Mouse (Mus musculus): Measurements from ENCODE around the gene Slc3a2.

Slc3a2 gene

GRCm38 (mm10) chr19:8722907-8723573 is at the start of gene Slc3a2:
Slc3a2 (minus strand) TSS chr19:8723369.
- DNase-seq (ENCODE audit: low read depth, low spot score): peak; percentile 99

GRCm38 (mm10) chr19:8770567-8771270 is 47.5 kb upstream of the Slc3a2 start, which contains the start of gene Tmem223:
Tmem223 (plus strand) TSS chr19:8770996.
- DNase-seq (ENCODE audit: low read depth, low spot score): peak; percentile 88

GRCm38 (mm10) chr19:8765562-8765961 is 42.4 kb upstream of the Slc3a2 start:
- DNase-seq (ENCODE audit: low read depth, low spot score): no peak

GRCm38 (mm10) chr19:8763276-8763675 is 40.1 kb upstream of the Slc3a2 start:
- DNase-seq (ENCODE audit: low read depth, low spot score): no peak

- DNase-seq (ENCODE audit: low read depth, low spot score): peak; percentile 43
Observed at GRCm38 (mm10) chr19:8760757-8761156, 37.6 kb upstream of the Slc3a2 start.

- no peak for DNase-seq (ENCODE audit: low read depth, low spot score)
Observed at GRCm38 (mm10) chr19:8758899-8759298, 35.7 kb upstream of the Slc3a2 start.

GRCm38 (mm10) chr19:8757471-8757998 is 34.4 kb upstream of the Slc3a2 start:
- DNase-seq (ENCODE audit: low read depth, low spot score): no peak

- DNase-seq (ENCODE audit: low read depth, low spot score): peak; percentile 94
Observed at GRCm38 (mm10) chr19:8756635-8757387, 33.6 kb upstream of the Slc3a2 start, which contains the start of gene Nxf1. Nxf1 (plus strand) TSS chr19:8757073.

GRCm38 (mm10) chr19:8755652-8756051 is 32.5 kb upstream of the Slc3a2 start:
- no peak for DNase-seq (ENCODE audit: low read depth, low spot score)

- DNase-seq (ENCODE audit: low read depth, low spot score): peak; percentile 66
Observed at GRCm38 (mm10) chr19:8747368-8747767, 24.2 kb upstream of the Slc3a2 start.

- no peak for DNase-seq (ENCODE audit: low read depth, low spot score)
Observed at GRCm38 (mm10) chr19:8745382-8745781, 22.2 kb upstream of the Slc3a2 start.

- no peak for DNase-seq (ENCODE audit: low read depth, low spot score)
Observed at GRCm38 (mm10) chr19:8742176-8742575, 19.0 kb upstream of the Slc3a2 start.

GRCm38 (mm10) chr19:8741243-8741869 is 18.2 kb upstream of the Slc3a2 start, which contains the start of gene Stx5a:
Stx5a (plus strand) TSS chr19:8741413.
- DNase-seq (ENCODE audit: low read depth, low spot score): peak; percentile 99

GRCm38 (mm10) chr19:8740603-8741002 is 17.4 kb upstream of the Slc3a2 start, which contains the start of gene 1700092M07Rik:
1700092M07Rik (plus strand) TSS chr19:8740718.
- DNase-seq (ENCODE audit: low read depth, low spot score): peak; percentile 67

GRCm38 (mm10) chr19:8739646-8740045 is 16.5 kb upstream of the Slc3a2 start:
- no peak for DNase-seq (ENCODE audit: low read depth, low spot score)

- no peak for DNase-seq (ENCODE audit: low read depth, low spot score)
Observed at GRCm38 (mm10) chr19:8738911-8739310, 15.7 kb upstream of the Slc3a2 start.

- DNase-seq (ENCODE audit: low read depth, low spot score): peak; percentile 85
Observed at GRCm38 (mm10) chr19:8736160-8736467, 12.9 kb upstream of the Slc3a2 start.

GRCm38 (mm10) chr19:8735389-8736159 is 12.4 kb upstream of the Slc3a2 start, which contains the start of gene Wdr74:
Wdr74 (plus strand) TSS chr19:8735827.
- peak; percentile 93 for DNase-seq (ENCODE audit: low read depth, low spot score)

GRCm38 (mm10) chr19:8734334-8734733 is 11.2 kb upstream of the Slc3a2 start:
- DNase-seq (ENCODE audit: low read depth, low spot score): no peak

GRCm38 (mm10) chr19:8728335-8729099 is 5.3 kb upstream of the Slc3a2 start:
- peak; percentile 33 for DNase-seq (ENCODE audit: low read depth, low spot score)
